Mouse (Mus musculus) left cerebral cortex, adult 11 months (tissue): ENCODE data around the gene Ptpn14.
"Not testable (repeated sequence)": the region's sequence is repeated elsewhere in the genome, so short reads cannot be mapped to it uniquely, and the experiment has no call there.

Source experiments
- DNase-seq: peaks from one replicate; pipeline ENCODE4 v3.0.0; 2022; ENCODE audit warnings: low spot score

Ptpn14 gene

GRCm38 (mm10) chr1:189727884-189728783 is at the start of gene Ptpn14:
Ptpn14 (plus strand) TSS chr1:189728268.
- no peak for DNase-seq

GRCm38 (mm10) chr1:189679555-189679954 is 48.5 kb upstream of the Ptpn14 start:
- no peak for DNase-seq

DNA sequence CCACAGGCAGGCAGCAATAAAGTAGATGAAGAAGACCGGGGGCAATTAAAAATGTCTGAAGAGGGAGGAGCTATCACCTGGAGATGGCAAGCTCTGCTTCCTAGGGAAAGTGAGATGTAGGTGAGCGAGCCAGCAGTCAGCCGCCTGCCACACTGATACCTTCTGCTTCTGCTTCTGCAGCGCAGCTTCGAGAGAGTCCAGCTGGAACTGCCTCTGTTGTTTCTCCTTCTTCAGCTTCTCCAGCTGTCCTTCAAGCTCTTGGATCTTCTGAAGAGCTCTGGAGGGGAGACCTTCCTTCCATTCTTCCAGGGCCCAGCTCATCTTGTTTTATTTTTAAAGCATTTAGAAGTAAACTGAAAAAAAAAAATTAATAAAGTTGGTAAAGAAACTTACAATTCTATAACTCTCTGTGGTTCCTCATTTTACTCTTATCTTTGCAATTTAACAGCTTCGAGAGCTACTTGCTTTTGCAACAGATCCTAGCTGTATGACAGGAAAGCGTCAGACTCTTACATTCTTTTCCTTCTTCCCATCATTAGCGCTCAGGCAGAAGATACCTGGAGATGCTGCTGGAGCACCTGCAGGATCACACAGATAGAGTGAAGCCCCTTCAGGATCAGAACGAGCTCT is 43.2 kb upstream of the Ptpn14 start:
- DNase-seq, result no peak

DNA sequence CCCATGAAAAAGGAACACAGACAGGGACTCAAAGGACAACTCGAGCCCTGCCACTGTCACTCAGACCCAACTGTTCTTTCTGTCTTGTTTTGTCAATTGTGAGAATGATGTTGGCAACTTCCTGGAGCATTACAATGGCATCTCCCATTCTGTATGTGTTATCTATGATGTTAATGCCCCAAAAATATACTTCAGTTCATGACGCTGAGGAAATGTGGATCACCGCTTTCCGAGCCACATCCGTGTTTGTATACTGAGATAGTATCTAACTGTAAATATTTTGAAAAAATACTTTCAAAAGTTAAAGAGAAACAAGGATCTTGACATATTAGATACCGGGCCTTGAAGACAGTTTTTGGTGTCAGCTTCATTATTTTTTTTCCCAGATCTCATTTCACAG is 42.0 kb upstream of the Ptpn14 start:
- no peak for DNase-seq

DNA sequence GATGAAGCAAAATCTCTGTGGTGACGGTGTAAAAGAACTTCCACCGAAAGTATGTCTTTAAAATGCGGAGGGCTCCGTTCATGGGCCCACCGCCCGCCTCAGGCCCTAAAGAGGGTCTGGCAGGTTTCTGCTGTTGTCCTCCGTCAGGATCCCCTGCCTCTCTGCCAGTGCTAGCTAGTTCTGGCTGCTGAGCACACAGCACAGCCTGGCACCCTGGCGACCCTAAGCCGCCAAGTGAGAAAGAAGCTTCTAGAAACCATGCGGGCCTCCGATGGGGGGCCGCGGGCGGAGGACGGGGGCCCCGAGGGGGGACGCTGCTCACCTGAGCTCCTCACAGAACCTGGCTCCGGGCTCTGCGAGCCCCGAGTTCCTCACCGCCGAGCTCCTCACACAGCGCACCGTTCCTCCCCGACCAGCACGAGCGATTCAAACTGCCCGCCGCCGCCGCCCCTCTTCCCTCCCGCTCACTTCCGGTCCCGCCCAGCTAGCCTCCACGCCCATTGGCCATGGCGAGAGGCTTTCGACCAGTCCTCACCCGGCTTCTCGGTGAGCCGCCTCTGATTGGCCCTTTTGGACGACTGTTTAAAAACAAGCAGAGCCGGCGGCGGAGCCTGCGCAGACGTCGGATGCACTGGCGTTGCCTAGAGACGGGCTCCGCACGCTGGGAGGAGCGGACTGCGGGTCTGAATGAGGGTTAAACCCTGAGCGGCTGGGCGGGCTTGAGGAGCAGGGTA is 40.2 kb upstream of the Ptpn14 start, which contains the start of gene Cenpf:
Gene Cenpf, minus strand, starts transcription at position 433 of the 734 bp plus-strand sequence.
- DNase-seq, result peak; percentile 94

GRCm38 (mm10) chr1:189688388-189688750 is 39.7 kb upstream of the Ptpn14 start:
- DNase-seq, result no peak

GRCm38 (mm10) chr1:189689050-189689833 is 38.8 kb upstream of the Ptpn14 start:
- DNase-seq, result no peak

DNA sequence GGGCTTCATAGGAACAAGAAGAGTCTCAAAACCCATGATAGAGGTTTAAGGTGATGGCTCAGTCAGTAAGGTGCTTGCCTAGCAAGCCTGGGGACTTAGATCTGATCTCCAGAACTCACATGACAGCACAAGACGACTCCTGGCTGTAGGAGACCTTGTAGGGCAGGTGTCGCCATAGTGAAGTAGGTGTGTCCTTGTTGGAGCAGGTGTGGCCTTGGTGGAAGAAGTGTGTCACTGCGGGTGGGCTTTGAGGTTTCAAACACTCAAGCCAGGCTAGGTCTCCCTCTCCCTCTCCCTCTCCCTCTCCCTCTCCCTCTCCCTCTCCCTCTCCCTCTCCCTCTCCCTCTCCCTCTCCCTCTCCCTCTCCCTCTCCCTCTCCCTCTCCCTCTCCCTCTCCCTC is 35.6 kb upstream of the Ptpn14 start:
- not testable (repeated sequence) for DNase-seq

- no peak for DNase-seq
Measured at GRCm38 (mm10) chr1:189694391-189694790, 33.7 kb upstream of the Ptpn14 start.

- DNase-seq, result no peak
Measured at GRCm38 (mm10) chr1:189695321-189695720, 32.7 kb upstream of the Ptpn14 start.

- DNase-seq, result no peak
Measured at GRCm38 (mm10) chr1:189698416-189698815, 29.7 kb upstream of the Ptpn14 start.

GRCm38 (mm10) chr1:189700186-189700585 is 27.9 kb upstream of the Ptpn14 start:
- no peak for DNase-seq

DNA sequence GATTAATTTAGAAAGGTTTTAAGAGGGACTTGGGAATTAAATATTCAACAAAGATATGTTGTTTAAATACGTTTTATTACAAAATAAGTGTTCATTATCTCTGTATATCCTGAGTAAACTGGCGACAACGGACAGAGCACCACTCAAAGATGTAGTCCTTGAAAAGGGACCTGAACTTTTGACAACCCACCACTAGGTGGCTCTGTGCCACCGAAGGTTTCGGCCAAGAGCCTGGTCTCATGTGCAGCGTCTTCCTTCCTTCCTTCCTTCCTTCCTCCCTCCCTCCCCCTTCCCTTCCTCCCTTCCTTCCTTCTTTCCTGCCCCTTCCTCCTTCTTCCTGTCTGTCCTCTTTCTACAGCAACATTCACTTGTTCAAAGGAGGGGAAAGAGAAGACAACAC is 27.1 kb upstream of the Ptpn14 start:
- DNase-seq, result peak; percentile 36

- no peak for DNase-seq
Measured at GRCm38 (mm10) chr1:189703156-189703555, 24.9 kb upstream of the Ptpn14 start.

GRCm38 (mm10) chr1:189703591-189703990 is 24.5 kb upstream of the Ptpn14 start:
- DNase-seq, result no peak

DNA sequence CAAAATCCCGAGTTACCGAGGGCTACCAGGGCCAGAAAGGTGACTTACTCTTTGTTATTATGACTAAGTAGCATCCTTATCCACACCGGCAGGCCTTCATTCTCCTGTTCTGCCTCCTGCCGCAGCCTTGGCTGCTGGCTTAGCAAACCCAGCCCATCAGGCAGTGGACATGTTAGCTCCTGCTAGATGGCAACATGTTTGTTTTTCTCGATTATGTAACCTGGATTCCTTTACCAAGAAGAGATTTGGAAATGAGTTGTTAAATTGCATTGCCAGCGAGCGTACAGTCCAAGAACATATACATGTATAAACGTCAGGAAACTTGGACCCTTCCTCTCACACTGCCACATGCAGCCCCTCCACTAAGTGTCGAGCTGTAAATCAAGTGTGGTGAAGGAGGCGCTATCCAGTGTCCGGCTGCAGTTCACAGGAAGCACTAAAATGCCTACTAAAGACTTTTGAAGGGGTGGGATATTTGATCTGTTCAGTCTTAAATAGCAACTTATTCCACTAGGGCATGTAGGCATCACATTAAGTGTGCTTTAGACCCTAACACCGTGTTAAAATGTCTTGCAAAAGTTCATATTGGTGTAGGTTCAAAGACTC is 21.9 kb upstream of the Ptpn14 start:
- no peak for DNase-seq

GRCm38 (mm10) chr1:189707014-189707413 is 21.1 kb upstream of the Ptpn14 start:
- DNase-seq, result no peak

DNA sequence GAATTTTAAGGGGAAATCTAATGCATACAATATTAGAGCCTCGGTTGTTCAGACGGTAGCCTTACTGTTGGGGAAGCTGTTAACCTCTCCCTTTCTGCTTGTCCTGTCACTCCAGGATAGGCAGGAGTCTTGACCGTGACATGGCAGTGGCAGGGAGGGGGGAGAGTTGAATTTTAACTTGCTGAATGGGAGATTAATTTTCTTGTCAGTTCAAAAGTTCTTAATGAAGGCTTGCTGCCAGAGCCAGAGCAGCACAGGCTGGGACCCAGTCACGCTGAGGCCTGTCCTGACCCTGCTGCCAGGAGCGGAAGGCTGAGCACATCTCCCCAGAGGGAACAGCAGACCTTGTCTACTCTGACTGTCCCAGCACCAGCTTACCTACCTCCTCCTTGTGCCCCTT is 20.6 kb upstream of the Ptpn14 start:
- no peak for DNase-seq

- DNase-seq, result no peak
Measured at GRCm38 (mm10) chr1:189709001-189709400, 19.1 kb upstream of the Ptpn14 start.

DNA sequence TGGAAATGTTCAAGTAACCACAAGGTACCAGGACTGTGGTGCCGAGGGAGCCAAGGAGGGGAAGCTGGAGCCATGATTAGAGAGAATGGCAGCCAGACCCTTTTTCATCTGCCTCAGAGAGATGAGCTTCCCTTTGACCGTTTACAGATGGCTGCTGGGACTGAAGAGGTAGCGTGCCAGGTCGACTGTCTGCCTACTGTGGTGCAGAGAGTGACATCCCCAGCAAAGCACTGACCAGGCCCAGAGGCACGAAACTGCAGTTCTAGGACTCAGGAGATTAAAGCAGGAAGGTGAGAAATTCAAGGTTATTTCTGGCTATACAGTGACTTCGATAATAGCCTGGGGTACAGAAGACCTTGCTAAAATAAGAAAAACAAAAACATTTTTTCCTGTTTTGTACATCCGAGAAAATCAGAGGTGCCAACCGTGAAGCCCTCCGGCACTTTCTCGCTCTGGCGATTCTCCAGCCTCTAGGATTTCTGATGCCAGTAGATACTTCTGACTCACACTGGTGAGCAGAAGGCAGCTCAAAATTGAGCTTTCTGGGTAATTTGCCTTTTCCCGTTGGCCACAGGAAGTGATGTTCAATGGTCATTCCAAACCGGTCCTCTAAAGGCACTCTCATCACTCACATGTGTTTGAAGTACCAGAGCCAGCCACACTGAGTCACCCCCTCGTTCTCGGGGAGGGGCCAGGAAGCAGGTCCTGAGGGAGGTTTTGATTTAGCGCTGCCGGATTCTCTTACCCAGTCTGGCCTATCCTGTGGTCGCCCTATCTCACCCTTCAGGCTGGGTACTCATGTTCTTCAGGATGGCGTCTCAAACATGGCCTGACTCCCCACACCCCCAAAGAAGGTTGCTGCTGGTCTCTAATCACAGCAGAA is 11.9 kb upstream of the Ptpn14 start:
- DNase-seq, result no peak
